Mouse (Mus musculus) forebrain, embryonic 11.5 days (tissue): ENCODE results near the gene Fgl2. TPM values are rescaled to one million over a fixed set of nuclear protein-coding genes. Genes with fewer than 3 reads are reported as not detected.
A peak's percentile ranks its signal among the peaks of the same experiment; 100 is the strongest.

Source experiments
- ATAC-seq: fragments of 200-750 bp; cut with Nextera tagmentation; replicated peaks from 2 replicates; pipeline ENCODE4 v1.8.0; 2017; ENCODE audit warnings: moderate TSS enrichment; ENCODE audit not compliant: low FRiP score
- DNase-seq: peaks from one replicate; pipeline ENCODE4 v3.0.0-alpha.2; 2017; ENCODE audit warnings: low spot score
- H3K27ac ChIP-seq: fragments of 300-500 bp; sonication (generic); 2 replicates; pipeline ENCODE4 v1.5.1; 2014; ENCODE audit warnings: low read depth, low read length
- H3K27me3 ChIP-seq: fragments of 300-500 bp; sonication (generic); 2 replicates; pipeline ENCODE4 v1.6.1; 2014; ENCODE audit warnings: mild to moderate bottlenecking, low read length, mixed read lengths; ENCODE audit not compliant: control insufficient read depth, insufficient read depth
- H3K36me3 ChIP-seq: fragments of 300-500 bp; sonication (generic); 2 replicates; pipeline ENCODE4 v1.6.1; 2014; ENCODE audit warnings: mild to moderate bottlenecking, low read length, moderate library complexity, mixed read lengths; ENCODE audit not compliant: control insufficient read depth, insufficient read depth
- H3K4me1 ChIP-seq: fragments of 300-500 bp; sonication (generic); replicated peaks from 2 replicates; pipeline ENCODE4 v1.6.1; 2014; ENCODE audit warnings: low read length, mixed read lengths; ENCODE audit not compliant: control insufficient read depth, insufficient read depth
- H3K4me2 ChIP-seq: fragments of 300-500 bp; sonication (generic); 2 replicates; pipeline ENCODE4 v1.6.1; 2014; ENCODE audit warnings: low read depth, mild to moderate bottlenecking, low read length, moderate library complexity, mixed read lengths; ENCODE audit not compliant: severe bottlenecking
- H3K4me3 ChIP-seq: fragments of 300-500 bp; sonication (generic); 2 replicates; pipeline ENCODE4 v1.5.1; 2014; ENCODE audit warnings: low read depth, low read length
- H3K9ac ChIP-seq: fragments of 300-500 bp; sonication (generic); 2 replicates; pipeline ENCODE4 v1.6.1; 2014; ENCODE audit warnings: low read length
- H3K9me3 ChIP-seq: fragments of 300-500 bp; sonication (generic); 2 replicates; pipeline ENCODE4 v1.6.1; 2016; ENCODE audit warnings: low read length, mixed read lengths; ENCODE audit not compliant: control insufficient read depth
- WGBS: fragments of 180-500 bp; shearing (Covaris S2); extraction: QIAGEN DNeasy Blood & Tissue Kit; methylation state at CpG from one replicate; pipeline ENCODE4 v1.1.7; 2014; 5-methylcytosine and 5-hydroxymethylcytosine counted together
- polyA plus RNA-seq: library from polyadenylated mRNA; unstranded; fragments of >200 nt; fragmentation: Nextera tagmentation; extraction: Ambion mirVana; gene quantifications from 2 replicates; pipeline ENCODE4 v1.2.1, GENCODE M21; 2014

Fgl2 gene
- polyA plus RNA-seq, 1 experiment from 2014 or later, result 1.6 TPM

DNA sequence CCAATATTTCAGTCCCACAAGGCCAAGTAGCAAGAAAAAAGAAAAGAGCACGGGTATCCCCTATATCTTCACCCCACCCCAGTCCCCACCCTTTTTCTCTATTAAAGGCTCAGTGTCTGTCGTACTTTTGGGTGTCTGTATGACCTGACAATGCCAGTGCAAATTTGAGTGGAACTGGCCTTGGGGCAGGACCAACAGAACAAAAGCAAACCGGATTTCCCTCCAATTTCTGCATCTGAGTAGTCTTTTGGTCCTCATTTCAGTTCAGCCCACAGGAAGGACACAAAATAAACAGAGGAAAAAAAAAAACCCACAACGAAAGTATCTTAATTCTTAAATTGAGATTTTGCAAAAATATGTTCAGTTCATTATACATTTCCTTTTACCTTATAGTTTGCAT is 46.2 kb downstream of the Fgl2 start:
- H3K9ac ChIP-seq, result no peak overlapping the region
- ATAC-seq (no peak), DNase-seq (no peak)
- WGBS, result 73% methylated on average over 4 of the region's 4 CpGs
- H3K9me3 ChIP-seq, result no peaks in the 10 kb centered on the region
- no peak overlapping the region for H3K4me3 ChIP-seq
- H3K27ac ChIP-seq, result no peak overlapping the region
- no peak overlapping the region for H3K4me2 ChIP-seq
- no peaks in the 10 kb centered on the region for H3K27me3 ChIP-seq
- no peaks in the 10 kb centered on the region for H3K36me3 ChIP-seq
- no peaks in the 10 kb centered on the region for H3K4me1 ChIP-seq

DNA sequence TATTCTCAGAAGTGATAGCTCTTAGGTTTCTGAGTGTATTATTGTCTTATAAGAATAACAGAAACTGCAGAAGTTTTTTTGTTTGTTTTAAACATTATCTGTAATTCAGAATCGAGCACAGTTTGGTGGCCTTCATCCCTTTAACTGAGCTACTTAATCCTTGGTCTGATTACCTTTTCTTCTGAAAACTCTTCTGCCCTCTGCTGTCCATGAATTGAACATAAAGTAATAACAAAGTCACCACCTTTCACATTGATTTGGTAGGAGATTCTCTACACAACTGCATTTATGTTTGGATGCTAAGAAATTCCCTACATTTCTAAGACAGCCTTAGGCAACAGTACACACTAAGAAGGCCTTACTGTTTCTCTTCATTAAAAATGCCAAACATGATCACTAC is 48.2 kb downstream of the Fgl2 start:
- no peak overlapping the region for H3K4me2 ChIP-seq
- no peak for DNase-seq
- WGBS, result 37% methylated on average over 1 of the region's 1 CpGs
- H3K9me3 ChIP-seq, result no peaks in the 10 kb centered on the region
- H3K4me3 ChIP-seq, result no peak overlapping the region
- H3K4me1 ChIP-seq, result no peaks in the 10 kb centered on the region; the same call in 1 of the 2 replicates
- no peak overlapping the region for H3K27ac ChIP-seq
- H3K27me3 ChIP-seq, result no peaks in the 10 kb centered on the region
- no peak overlapping the region for H3K9ac ChIP-seq
- ATAC-seq, result no peak
- H3K36me3 ChIP-seq, result no peaks in the 10 kb centered on the region

DNA sequence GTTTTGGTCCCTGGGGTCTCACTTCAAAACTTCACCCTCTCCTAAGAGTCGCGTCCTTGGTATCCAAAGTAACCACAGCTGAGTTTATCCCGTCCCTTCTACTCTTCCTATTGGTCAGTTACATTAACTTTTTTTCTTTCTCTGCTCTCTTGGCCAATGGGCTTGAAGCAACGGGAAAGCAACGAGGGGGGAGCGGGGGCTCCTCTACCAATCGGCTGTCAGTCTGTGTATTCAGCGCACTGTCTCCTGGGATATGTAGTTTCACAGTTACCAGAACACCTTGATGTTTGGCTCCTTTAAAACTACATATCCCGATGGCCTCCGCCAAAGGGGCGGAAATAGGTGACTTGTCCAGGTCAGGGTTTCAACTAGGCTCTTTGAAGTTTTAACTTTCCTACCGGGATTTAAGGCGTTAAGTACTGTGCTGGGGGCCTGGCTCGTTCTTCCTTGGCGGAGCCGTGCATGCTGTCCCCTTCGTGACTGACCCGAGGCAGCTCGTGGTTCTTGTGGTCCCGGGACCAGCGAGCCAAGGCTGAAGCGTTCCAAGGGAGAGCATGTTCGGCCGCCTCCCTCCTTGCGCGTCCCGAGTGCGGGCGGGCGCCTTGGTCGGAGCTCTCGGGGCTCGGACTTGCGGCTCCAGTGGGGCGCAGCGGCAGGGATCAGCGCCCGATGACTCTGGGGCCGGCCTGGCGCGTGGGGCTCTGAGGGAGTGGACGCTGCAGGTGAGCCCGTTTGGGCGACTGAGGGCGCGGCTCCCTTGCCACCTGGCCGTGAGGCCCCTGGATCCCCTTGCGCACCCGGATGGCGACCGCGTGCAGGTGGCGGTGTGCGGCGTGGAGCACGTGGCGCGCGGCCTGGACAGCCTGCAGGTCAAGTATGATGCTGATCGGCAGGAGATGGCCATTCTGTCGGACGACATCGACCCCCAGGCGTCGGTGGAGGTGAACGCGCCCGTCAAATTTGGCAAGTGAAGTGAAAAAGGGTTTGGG is 52.5 kb downstream of the Fgl2 start, which contains the start of the genes Ccdc146 and Fam185a:
Gene Ccdc146 (minus strand): TSS at position 64 of the 989 bp plus-strand sequence.
Gene Fam185a (plus strand): TSS at position 345 of the 989 bp plus-strand sequence.
- Histone ChIP-seq H3K4me3 (peak within 1 kb of the TSS; percentile 75), H3K4me1 (peaks cover 4% of the 10 kb centered on the region; the same call in 1 of the 2 replicates), H3K27ac (no peak within 1 kb of the TSS), H3K9me3 (no peaks in the 10 kb centered on the region), H3K4me2 (peak within 1 kb of the TSS; percentile 92), H3K36me3 (no peaks in the 10 kb centered on the region), H3K27me3 (no peaks in the 10 kb centered on the region), H3K9ac (peak within 1 kb of the TSS; percentile 66)
- DNase-seq, result peak; percentile 94
- peak; percentile 100 for ATAC-seq
- under 1% methylated on average over 68 of the region's 68 CpGs for WGBS

DNA sequence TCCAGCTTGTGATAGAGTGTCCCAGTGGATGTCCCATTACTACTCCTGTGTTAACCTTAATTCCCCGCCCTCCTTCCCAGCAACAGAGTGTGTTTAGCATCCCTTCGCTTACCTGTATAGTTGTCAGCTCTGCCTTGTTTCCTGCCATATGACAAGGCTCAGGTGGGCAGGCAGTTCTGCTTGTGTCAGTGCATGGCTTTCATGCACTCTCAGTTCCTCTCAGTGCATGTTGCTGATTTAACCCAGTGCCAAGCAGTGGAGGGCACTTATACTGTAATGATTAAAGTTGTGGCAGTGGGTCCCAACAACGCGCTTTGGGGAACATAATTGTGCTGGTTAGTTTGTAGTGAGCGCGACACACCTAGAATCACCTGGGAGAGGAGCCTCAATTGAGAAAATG is 54.2 kb downstream of the Fgl2 start:
- H3K4me3 ChIP-seq, result no peak overlapping the region
- DNase-seq, result no peak
- WGBS, result 95% methylated on average over 6 of the region's 6 CpGs
- H3K4me1 ChIP-seq, result peaks cover 4% of the 10 kb centered on the region; the same call in 1 of the 2 replicates
- no peak overlapping the region for H3K4me2 ChIP-seq
- no peak for ATAC-seq
- no peaks in the 10 kb centered on the region for H3K36me3 ChIP-seq
- no peak overlapping the region for H3K27ac ChIP-seq
- H3K9me3 ChIP-seq, result no peaks in the 10 kb centered on the region
- no peak overlapping the region for H3K9ac ChIP-seq
- H3K27me3 ChIP-seq, result no peaks in the 10 kb centered on the region

Other genes with a start within 250 kb of the Fgl2 start
- gene Gsap, start 186.4 kb upstream of the Fgl2 start, polyA plus RNA-seq, result 1.5 and 1.6 TPM in 2 replicates
- 0.36 TPM in 1 of 2 replicates, not detected in the other for gene Ccdc146, start 52.0 kb downstream of the Fgl2 start, polyA plus RNA-seq
- 4.8 and 5.2 TPM in 2 replicates for gene Fam185a, start 52.3 kb downstream of the Fgl2 start, polyA plus RNA-seq
- gene Lrrc17, start 170.9 kb downstream of the Fgl2 start, polyA plus RNA-seq, result 15.3 and 17.6 TPM in 2 replicates